Comparison of ENCODE assay signal across 10 mouse cellular contexts in the genomic region with DNA sequence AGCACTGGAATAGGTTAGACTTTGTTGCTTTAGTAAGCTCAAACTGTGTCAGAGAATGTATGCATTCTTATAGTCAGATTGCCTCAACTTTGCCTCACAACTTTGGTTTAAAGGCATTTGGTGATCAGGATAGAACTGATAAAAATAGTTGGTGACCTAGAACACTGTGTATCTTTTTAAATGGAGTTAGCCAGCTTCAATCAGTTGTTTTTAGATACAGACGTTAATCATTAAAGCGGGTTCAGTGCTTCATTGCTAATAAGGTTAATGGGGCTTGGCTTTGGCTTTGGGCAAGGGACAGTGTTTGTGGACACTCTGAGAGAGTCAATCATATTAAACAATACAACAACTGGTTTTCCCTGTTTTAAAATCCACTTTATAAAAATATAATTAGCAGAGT. TPM values are rescaled to one million over a fixed set of nuclear protein-coding genes. Genes with fewer than 3 reads are reported as not detected.
DNase-seq lines count a peak whose midpoint lies in the region; ATAC-seq and TF ChIP-seq lines count a peak whose summit lies in the region.
"Had no signal": no experiment of that assay in that cellular context is flagged by ENCODE, and none has a peak within 500 bp of the region (broad histone marks: within the 10 kb centered on the region; RNA-seq: fewer than 3 reads in every experiment).

No protein-coding gene starts in this region.

- peak overlapping the region in 1 of 2 experiments; percentile 64; a peak in 1 of 4 replicates for H3K27ac ChIP-seq in heart, embryonic 14.5 days (replicated peaks in 1 of 2; ENCODE audit: control insufficient read depth in 1 of 2, insufficient read depth in 1 of 2, low read depth in 2 of 2, low read length in 2 of 2)
- no peak overlapping the region for H3K27ac ChIP-seq in heart, embryonic 10.5 days
- 0 out of 2 replicates have a peak overlapping the region, but pooled peaks have one; percentile 8 for H3K27ac ChIP-seq in lung, embryonic 14.5 days (ENCODE audit: low read depth)
- peak overlapping the region; percentile 93 for H3K27ac ChIP-seq in small intestine, adult 2 months (ENCODE audit: insufficient read depth, low read depth, low read length)

- H3K27me3 ChIP-seq in heart, embryonic 14.5 days (ENCODE audit: control insufficient read depth, insufficient read depth, low read length), result no peaks in the 10 kb centered on the region
- H3K27me3 ChIP-seq in heart, embryonic 10.5 days (ENCODE audit: insufficient read depth, poor library complexity, severe bottlenecking), result no peaks in the 10 kb centered on the region
- H3K27me3 ChIP-seq in lung, embryonic 14.5 days (ENCODE audit: insufficient read depth, low read length), result no peaks in the 10 kb centered on the region
- H3K27me3 ChIP-seq in small intestine, adult 2 months (ENCODE audit: control insufficient read depth, insufficient read depth, low read length), result no peaks in the 10 kb centered on the region

- H3K9ac ChIP-seq in heart, embryonic 14.5 days (ENCODE audit: low read length), result no peak overlapping the region
- H3K9ac ChIP-seq in lung, embryonic 14.5 days, result no peak overlapping the region

- no peak overlapping the region for H3K4me3 ChIP-seq in heart, embryonic 14.5 days (ENCODE audit: control insufficient read depth in 1 of 2, insufficient read depth in 1 of 2, low read depth in 1 of 2, low read length in 2 of 2)
- H3K4me3 ChIP-seq in heart, embryonic 10.5 days, result no peak overlapping the region
- H3K4me3 ChIP-seq in lung, embryonic 14.5 days (ENCODE audit: low read depth, low read length), result no peak overlapping the region
- no peak overlapping the region for H3K4me3 ChIP-seq in small intestine, adult 2 months (ENCODE audit: low read depth, low read length)

- WGBS in heart, embryonic 14.5 days, result 68% methylated on average over 2 of the region's 2 CpGs
- WGBS in heart, embryonic 10.5 days, result 76% methylated on average over 2 of the region's 2 CpGs
- 70% methylated on average over 2 of the region's 2 CpGs for WGBS in lung, embryonic 14.5 days
- WGBS in small intestine, adult 2 months, result 21% methylated on average over 2 of the region's 2 CpGs

- no peak for TF ChIP-seq CTCF in lung, embryonic 14.5 days (IDR thresholded peaks at IDR 0.05; ENCODE audit: low read depth)
- TF ChIP-seq CTCF in small intestine, adult 2 months (IDR thresholded peaks at IDR 0.05; ENCODE audit: extremely low read depth, insufficient read length, insufficient replicate concordance, low read depth, low read length), result no peak

- H3K4me1 ChIP-seq in heart, embryonic 14.5 days (ENCODE audit: control insufficient read depth in 2 of 2, insufficient read depth in 2 of 2, low read length in 2 of 2), result peaks cover 9 to 64% of the 10 kb centered on the region in 2 experiments
- H3K4me1 ChIP-seq in heart, embryonic 10.5 days, result peaks cover 38% of the 10 kb centered on the region
- H3K4me1 ChIP-seq in lung, embryonic 14.5 days (ENCODE audit: insufficient read depth), result peaks cover 16% of the 10 kb centered on the region
- peaks cover 29% of the 10 kb centered on the region for H3K4me1 ChIP-seq in small intestine, adult 2 months (ENCODE audit: control insufficient read depth, insufficient read depth, insufficient read length, low read length)

- no peaks in the 10 kb centered on the region for H3K9me3 ChIP-seq in heart, embryonic 14.5 days (ENCODE audit: control insufficient read depth, low read length)
- no peaks in the 10 kb centered on the region for H3K9me3 ChIP-seq in heart, embryonic 10.5 days
- H3K9me3 ChIP-seq in lung, embryonic 14.5 days (ENCODE audit: low read depth, low read length), result no peaks in the 10 kb centered on the region

- DNase-seq in heart, embryonic 10.5 days (ENCODE audit: low spot score), result no peak
- no peak for DNase-seq in lung, embryonic 14.5 days
- no peak for DNase-seq in lung, postnatal 4 days
- DNase-seq in kidney, postnatal 14 days, result peak; percentile 49
- DNase-seq in cerebellum, adult 11-12 months, result no peak
- DNase-seq in layer of hippocampus, adult 8-10 months (ENCODE audit: low spot score in 2 of 2), result no peak
- DNase-seq: cerebellum, postnatal 36 days had no signal

- peaks cover 50% of the 10 kb centered on the region for H3K36me3 ChIP-seq in heart, embryonic 14.5 days (ENCODE audit: control insufficient read depth, insufficient read depth, low read length)
- peaks cover 45% of the 10 kb centered on the region for H3K36me3 ChIP-seq in heart, embryonic 10.5 days
- peaks cover 46% of the 10 kb centered on the region for H3K36me3 ChIP-seq in lung, embryonic 14.5 days (ENCODE audit: insufficient read depth)
- peaks cover 27% of the 10 kb centered on the region for H3K36me3 ChIP-seq in small intestine, adult 2 months (ENCODE audit: control insufficient read depth, insufficient read depth, low read length)

- peak overlapping the region; percentile 29 for H3K4me2 ChIP-seq in heart, embryonic 14.5 days (ENCODE audit: low read length)
- H3K4me2 ChIP-seq in lung, embryonic 14.5 days, result no peak overlapping the region

- ATAC-seq in heart, embryonic 14.5 days (ENCODE audit: insufficient number of reproducible peaks, insufficient read depth, low FRiP score, low read depth), result no peak
- no peak for ATAC-seq in lung, embryonic 14.5 days (ENCODE audit: insufficient read depth)
- ATAC-seq: inflammation-experienced regulatory T-cells, adult 6 months had no signal

- TF ChIP-seq POLR2A in small intestine, adult 2 months (IDR thresholded peaks at IDR 0.05; ENCODE audit: low read depth, low read length), result no peak

RNA-seq across cellular contexts. Expression of a gene that starts 11.7 kb away (rescaled TPM):
- 45.0 and 45.6 TPM in 2 replicates for polyA plus RNA-seq in heart, embryonic 14.5 days (2014; fragmentation: Nextera tagmentation; extraction: Ambion mirVana)
- 48.1 and 63.9 TPM in 2 replicates for polyA plus RNA-seq in heart, embryonic 10.5 days (2016; fragmentation: Nextera tagmentation; extraction: Ambion mirVana)
- 88.1 and 90.4 TPM in 2 replicates for polyA plus RNA-seq in lung, embryonic 14.5 days (2014; fragmentation: Nextera tagmentation; extraction: Ambion mirVana)
- polyA plus RNA-seq in small intestine, adult 2 months (2012; rRNA removed), result 45.0 and 53.8 TPM in 2 replicates
- total RNA-seq in layer of hippocampus, adult 8-10 months (2022), result 100 to 1,000 TPM; 195 to 221 (median 213) TPM

RNA-seq across cellular contexts. Expression of a gene that starts 12.9 kb away (rescaled TPM):
- 8.5 and 10.5 TPM in 2 replicates for polyA plus RNA-seq in heart, embryonic 14.5 days (2014; fragmentation: Nextera tagmentation; extraction: Ambion mirVana)
- 9.2 and 10.8 TPM in 2 replicates for polyA plus RNA-seq in heart, embryonic 10.5 days (2016; fragmentation: Nextera tagmentation; extraction: Ambion mirVana)
- polyA plus RNA-seq in lung, embryonic 14.5 days (2014; fragmentation: Nextera tagmentation; extraction: Ambion mirVana), result 11.3 and 14.4 TPM in 2 replicates
- 13.5 and 18.1 TPM in 2 replicates for polyA plus RNA-seq in small intestine, adult 2 months (2012; rRNA removed)
- 10 to 100 TPM; 70.0 to 74.4 (median 73.5) TPM for total RNA-seq in layer of hippocampus, adult 8-10 months (2022)

RNA-seq across cellular contexts. Expression of a gene that starts 30.8 kb away (rescaled TPM):
- 0.01 and 0.12 TPM in 2 replicates for polyA plus RNA-seq in heart, embryonic 14.5 days (2014; fragmentation: Nextera tagmentation; extraction: Ambion mirVana)
- 0.13 and 0.26 TPM in 2 replicates for polyA plus RNA-seq in heart, embryonic 10.5 days (2016; fragmentation: Nextera tagmentation; extraction: Ambion mirVana)
- 0.14 and 0.17 TPM in 2 replicates for polyA plus RNA-seq in lung, embryonic 14.5 days (2014; fragmentation: Nextera tagmentation; extraction: Ambion mirVana)
- 1.5 and 1.7 TPM in 2 replicates for polyA plus RNA-seq in small intestine, adult 2 months (2012; rRNA removed)
- 10 to 100 TPM; 52.5 to 77.9 (median 69.6) TPM for total RNA-seq in layer of hippocampus, adult 8-10 months (2022)
- polyA plus RNA-seq: inflammation-experienced regulatory T-cells, adult 6 months had no signal

RNA-seq across cellular contexts. Expression of a gene that starts 57.8 kb away (rescaled TPM):
- polyA plus RNA-seq in heart, embryonic 14.5 days (2014; fragmentation: Nextera tagmentation; extraction: Ambion mirVana), result 7.6 and 8.7 TPM in 2 replicates
- polyA plus RNA-seq in heart, embryonic 10.5 days (2016; fragmentation: Nextera tagmentation; extraction: Ambion mirVana), result 5.4 and 9.3 TPM in 2 replicates
- polyA plus RNA-seq in lung, embryonic 14.5 days (2014; fragmentation: Nextera tagmentation; extraction: Ambion mirVana), result 10.7 and 12.0 TPM in 2 replicates
- polyA plus RNA-seq in small intestine, adult 2 months (2012; rRNA removed), result 734 and 815 TPM in 2 replicates
- 10 to 100 TPM; 17.0 to 22.2 (median 20.2) TPM for total RNA-seq in layer of hippocampus, adult 8-10 months (2022)
